Mouse (Mus musculus): ENCODE measurements around the gene Ubqln2. TPM values are rescaled to one million over a fixed set of nuclear protein-coding genes. Genes with fewer than 3 reads are reported as not detected.

Gene Ubqln2
- polyA plus RNA-seq (2015; fragmentation: Illumina TruSeq; extraction: RNeasy Lipid Tissue Mini Kit (QIAGEN cat#74804); ENCODE audit: insufficient read depth, low replicate concordance) = 19.7 TPM

GRCm38 (mm10) chrX:153497688-153498516, at the start of gene Ubqln2:
Gene Ubqln2 (plus strand): TSS chrX:153498227.

Other genes with a start within 250 kb of the Ubqln2 start
- gene Cypt3, start 60.4 kb downstream of the Ubqln2 start, polyA plus RNA-seq (2015; fragmentation: Illumina TruSeq; extraction: RNeasy Lipid Tissue Mini Kit (QIAGEN cat#74804); ENCODE audit: insufficient read depth, low replicate concordance) = not detected
- 11.1 TPM for gene Kctd12b, start 198.2 kb downstream of the Ubqln2 start, polyA plus RNA-seq (2015; fragmentation: Illumina TruSeq; extraction: RNeasy Lipid Tissue Mini Kit (QIAGEN cat#74804); ENCODE audit: insufficient read depth, low replicate concordance)
- 80.4 TPM for gene Nbdy, start 225.4 kb downstream of the Ubqln2 start, polyA plus RNA-seq (2015; fragmentation: Illumina TruSeq; extraction: RNeasy Lipid Tissue Mini Kit (QIAGEN cat#74804); ENCODE audit: insufficient read depth, low replicate concordance)

Data from spleen, adult 10 weeks (tissue).